Mouse (Mus musculus): ENCODE measurements at regions not wholly inside any gene's neighbourhood (a gene's known extent, or its start where the extent isn't known, plus 50 kb on each side); places are given as distances from the start of the nearest gene placed in this dataset.

- Histone ChIP-seq H3K4me3 (replicated peaks; ENCODE audit: control insufficient read depth, low read depth, low read length) (no peak overlapping the region), H3K4me1 (ENCODE audit: control insufficient read depth, insufficient read depth, low read length) (no peaks in the 10 kb centered on the region), H3K27ac (ENCODE audit: control insufficient read depth, insufficient read depth, low read depth, low read length, poor library complexity) (no peak overlapping the region)
- 72% methylated on average over 3 of the region's 3 CpGs for WGBS
- TF ChIP-seq CTCF (IDR thresholded peaks at IDR 0.05; ENCODE audit: control insufficient read depth, insufficient read depth, low read length) (no peak), POLR2A (IDR thresholded peaks at IDR 0.05; ENCODE audit: borderline replicate concordance, control insufficient read depth, low read depth, low read length) (no peak)
Observed at GRCm38 (mm10) chr7:117108391-117108790, 272.4 kb upstream of the Xylt1 start.

- TF ChIP-seq POLR2A (IDR thresholded peaks at IDR 0.05; ENCODE audit: borderline replicate concordance, control insufficient read depth, low read depth, low read length) (no peak), CTCF (IDR thresholded peaks at IDR 0.05; ENCODE audit: control insufficient read depth, insufficient read depth, low read length) (no peak)
- WGBS: under 1% methylated on average over 3 of the region's 3 CpGs
- H3K4me3 ChIP-seq (replicated peaks; ENCODE audit: control insufficient read depth, low read depth, low read length): no peak overlapping the region
Observed at GRCm38 (mm10) chr7:117127728-117128127, 253.1 kb upstream of the Xylt1 start.

GRCm38 (mm10) chr7:117134869-117135268 lies 245.9 kb upstream of the Xylt1 start:
- WGBS: 84% methylated on average over 1 of the region's 1 CpGs
- no peaks in the 10 kb centered on the region for H3K4me1 ChIP-seq (ENCODE audit: control insufficient read depth, insufficient read depth, low read length)
- no peak overlapping the region for H3K27ac ChIP-seq (ENCODE audit: control insufficient read depth, insufficient read depth, low read depth, low read length, poor library complexity)
- no peak overlapping the region for H3K4me3 ChIP-seq (replicated peaks; ENCODE audit: control insufficient read depth, low read depth, low read length)
- TF ChIP-seq POLR2A (IDR thresholded peaks at IDR 0.05; ENCODE audit: borderline replicate concordance, control insufficient read depth, low read depth, low read length) (no peak), CTCF (IDR thresholded peaks at IDR 0.05; ENCODE audit: control insufficient read depth, insufficient read depth, low read length) (no peak)

More at GRCm38 (mm10) chr7:117127728-117128127, 253.1 kb upstream of the Xylt1 start:
- no peaks in the 10 kb centered on the region for H3K4me1 ChIP-seq (ENCODE audit: control insufficient read depth, insufficient read depth, low read length)
- no peak overlapping the region for H3K27ac ChIP-seq (ENCODE audit: control insufficient read depth, insufficient read depth, low read depth, low read length, poor library complexity)

- no peak for TF ChIP-seq POLR2A (IDR thresholded peaks at IDR 0.05; ENCODE audit: borderline replicate concordance, control insufficient read depth, low read depth, low read length)
- TF ChIP-seq CTCF (IDR thresholded peaks at IDR 0.05; ENCODE audit: control insufficient read depth, insufficient read depth, low read length): no peak
- Histone ChIP-seq H3K4me1 (ENCODE audit: control insufficient read depth, insufficient read depth, low read length) (no peaks in the 10 kb centered on the region), H3K27ac (ENCODE audit: control insufficient read depth, insufficient read depth, low read depth, low read length, poor library complexity) (no peak overlapping the region), H3K4me3 (replicated peaks; ENCODE audit: control insufficient read depth, low read depth, low read length) (no peak overlapping the region)
- WGBS: 50% methylated on average over 1 of the region's 1 CpGs
Observed at GRCm38 (mm10) chr7:117138681-117139080, 242.1 kb upstream of the Xylt1 start.

DNA sequence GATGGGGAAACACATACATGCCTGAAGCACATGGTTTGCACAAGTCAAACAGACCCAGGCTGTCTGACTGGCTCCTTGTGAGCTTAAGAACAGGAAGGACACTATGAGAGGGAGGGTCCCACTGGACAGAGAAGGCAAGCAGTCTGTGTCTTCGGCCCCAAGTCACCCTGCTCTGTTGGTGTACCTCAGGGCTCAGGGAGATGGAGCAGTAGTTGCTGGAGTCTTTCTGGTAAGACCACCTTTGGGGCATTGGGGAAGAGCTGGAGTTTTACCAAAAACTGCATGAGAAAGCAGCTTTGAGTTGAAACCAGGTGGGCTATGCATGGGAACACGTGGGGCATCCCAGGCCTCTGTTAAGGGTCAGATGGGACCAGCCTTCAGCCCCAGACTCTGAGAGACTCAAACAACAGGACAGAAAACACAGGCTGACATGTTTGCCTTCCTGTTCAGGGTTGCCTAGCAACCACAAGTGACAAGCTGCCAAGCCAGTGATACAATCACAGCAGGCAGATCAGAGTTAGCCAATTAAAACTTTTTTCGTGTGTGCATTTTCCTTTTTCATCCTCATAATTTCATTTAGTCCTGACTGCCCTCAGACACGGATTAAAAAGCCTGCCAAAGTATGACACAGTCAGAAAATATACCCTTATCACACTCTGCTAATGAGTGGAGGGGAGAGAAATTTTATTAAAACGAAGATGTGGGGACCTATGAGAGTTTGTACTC lies 241.4 kb upstream of the Xylt1 start:
- Histone ChIP-seq H3K4me3 (replicated peaks; ENCODE audit: control insufficient read depth, low read depth, low read length) (no peak overlapping the region), H3K4me1 (ENCODE audit: control insufficient read depth, insufficient read depth, low read length) (no peaks in the 10 kb centered on the region), H3K27ac (ENCODE audit: control insufficient read depth, insufficient read depth, low read depth, low read length, poor library complexity) (no peak overlapping the region)
- TF ChIP-seq POLR2A (IDR thresholded peaks at IDR 0.05; ENCODE audit: borderline replicate concordance, control insufficient read depth, low read depth, low read length) (no peak), CTCF (IDR thresholded peaks at IDR 0.05; ENCODE audit: control insufficient read depth, insufficient read depth, low read length) (no peak)
- WGBS: 23% methylated on average over 5 of the region's 5 CpGs

DNA sequence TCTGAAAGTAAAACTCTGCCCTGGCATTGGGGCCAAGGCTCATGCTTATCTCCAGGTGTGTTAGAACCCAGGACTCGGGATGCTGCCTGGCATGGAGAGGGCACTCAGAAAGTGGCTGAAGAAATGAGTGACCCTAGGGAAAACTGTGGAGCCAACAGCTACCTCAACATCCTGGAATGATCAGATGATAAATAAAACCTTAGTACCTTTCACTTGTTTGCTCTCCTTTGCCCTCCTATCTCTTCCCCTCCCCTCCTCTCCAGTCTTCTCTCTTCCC lies 240.9 kb upstream of the Xylt1 start:
- no peak for TF ChIP-seq CTCF (IDR thresholded peaks at IDR 0.05; ENCODE audit: control insufficient read depth, insufficient read depth, low read length)
- TF ChIP-seq POLR2A (IDR thresholded peaks at IDR 0.05; ENCODE audit: borderline replicate concordance, control insufficient read depth, low read depth, low read length): no peak

DNA sequence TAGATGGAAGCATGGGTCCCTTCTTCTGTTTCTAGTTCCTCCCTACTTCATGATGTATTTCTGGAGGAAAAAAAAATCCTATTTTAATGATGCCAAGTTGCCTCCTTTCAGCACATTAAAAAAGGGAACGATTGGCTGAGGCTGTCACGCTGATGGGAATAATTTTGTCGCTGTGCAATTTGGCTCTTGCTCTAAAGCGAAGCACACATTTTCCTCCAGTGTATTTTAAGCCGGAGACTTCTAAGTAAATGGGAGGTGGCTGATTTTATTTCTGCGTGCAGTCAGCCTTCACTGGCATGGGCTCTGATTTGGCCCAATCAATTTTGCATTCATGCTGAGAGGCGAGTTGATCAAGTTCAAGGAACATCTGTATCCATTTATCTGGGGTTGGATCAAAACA lies 234.0 kb upstream of the Xylt1 start:
- WGBS: 87% methylated on average over 7 of the region's 7 CpGs
- H3K4me3 ChIP-seq (replicated peaks; ENCODE audit: control insufficient read depth, low read depth, low read length): no peak overlapping the region
- no peak overlapping the region for H3K27ac ChIP-seq (ENCODE audit: control insufficient read depth, insufficient read depth, low read depth, low read length, poor library complexity)
- TF ChIP-seq POLR2A (IDR thresholded peaks at IDR 0.05; ENCODE audit: borderline replicate concordance, control insufficient read depth, low read depth, low read length) (no peak), CTCF (IDR thresholded peaks at IDR 0.05; ENCODE audit: control insufficient read depth, insufficient read depth, low read length) (no peak)
- H3K4me1 ChIP-seq (ENCODE audit: control insufficient read depth, insufficient read depth, low read length): no peaks in the 10 kb centered on the region

More for the DNA sequence above, 240.9 kb upstream of the Xylt1 start:
- 56% methylated on average over 1 of the region's 1 CpGs for WGBS
- Histone ChIP-seq H3K4me1 (ENCODE audit: control insufficient read depth, insufficient read depth, low read length) (no peaks in the 10 kb centered on the region), H3K27ac (ENCODE audit: control insufficient read depth, insufficient read depth, low read depth, low read length, poor library complexity) (no peak overlapping the region), H3K4me3 (replicated peaks; ENCODE audit: control insufficient read depth, low read depth, low read length) (no peak overlapping the region)

DNA sequence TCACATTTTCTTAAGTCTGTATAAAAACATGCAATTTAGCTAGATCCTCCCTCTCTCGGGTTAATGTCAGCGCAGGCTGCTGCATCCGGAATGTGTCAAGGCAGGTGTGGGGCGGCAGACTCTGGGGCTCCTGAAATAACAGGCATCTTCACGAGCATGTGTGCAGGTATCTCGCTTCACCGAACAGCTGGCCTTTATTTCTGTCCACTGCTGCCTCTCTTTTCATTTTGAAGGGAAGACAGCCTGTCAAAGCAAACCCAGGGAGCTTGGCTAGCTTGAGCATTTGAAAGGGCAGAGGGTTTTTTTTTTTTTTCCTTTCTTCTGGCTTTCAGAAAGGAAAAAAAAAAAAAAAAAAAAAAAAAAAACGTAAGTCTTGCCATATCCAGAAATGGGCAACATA lies 230.4 kb upstream of the Xylt1 start:
- Histone ChIP-seq H3K27ac (ENCODE audit: control insufficient read depth, insufficient read depth, low read depth, low read length, poor library complexity) (no peak overlapping the region), H3K4me3 (replicated peaks; ENCODE audit: control insufficient read depth, low read depth, low read length) (no peak overlapping the region), H3K4me1 (ENCODE audit: control insufficient read depth, insufficient read depth, low read length) (no peaks in the 10 kb centered on the region)
- WGBS: 59% methylated on average over 8 of the region's 8 CpGs
- no peak for TF ChIP-seq POLR2A (IDR thresholded peaks at IDR 0.05; ENCODE audit: borderline replicate concordance, control insufficient read depth, low read depth, low read length)
- TF ChIP-seq CTCF (IDR thresholded peaks at IDR 0.05; ENCODE audit: control insufficient read depth, insufficient read depth, low read length): no peak
